Mouse (Mus musculus) cortical plate, adult 2 months (tissue): Measurements from ENCODE around the gene Crygb. TPM values are rescaled to one million over a fixed set of nuclear protein-coding genes. Genes with fewer than 3 reads are reported as not detected.

Source experiments
- H3K27ac ChIP-seq: fragments of 200-500 bp; 2 replicates; pipeline ENCODE4 v1.5.1; 2012; ENCODE audit warnings: low read length, control low read depth, inconsistent platforms; ENCODE audit not compliant: insufficient read depth
- H3K4me1 ChIP-seq: fragments of 200-500 bp; 2 replicates; pipeline ENCODE4 v1.6.1; 2011; ENCODE audit warnings: low read length; ENCODE audit not compliant: control insufficient read depth, insufficient read depth
- H3K4me3 ChIP-seq: fragments of 200-500 bp; 2 replicates; pipeline ENCODE4 v1.5.1; 2011; ENCODE audit warnings: mild to moderate bottlenecking, low read length, control low read depth; ENCODE audit not compliant: insufficient read depth
- CTCF ChIP-seq: fragments of 200-500 bp; IDR thresholded peaks from 2 replicates; pipeline ENCODE4 v1.5.1; 2011; ENCODE audit warnings: mild to moderate bottlenecking, control low read depth, low read length; ENCODE audit not compliant: insufficient read depth; ENCODE audit errors: extremely low read depth
- POLR2A ChIP-seq: fragments of 200-500 bp; IDR thresholded peaks from 2 replicates; pipeline ENCODE4 v1.6.1; 2011; ENCODE audit warnings: mild to moderate bottlenecking, low read length, control low read depth; ENCODE audit not compliant: insufficient read depth; ENCODE audit errors: extremely low read depth
- polyA plus RNA-seq: library from polyadenylated mRNA; depleted of rRNA; stranded (reverse); fragments of >200 nt; gene quantifications from 2 replicates; pipeline ENCODE4 v1.2.3, GENCODE M21; 2012; rRNA removed

The Crygb gene
- not detected in 2 replicates for polyA plus RNA-seq

DNA sequence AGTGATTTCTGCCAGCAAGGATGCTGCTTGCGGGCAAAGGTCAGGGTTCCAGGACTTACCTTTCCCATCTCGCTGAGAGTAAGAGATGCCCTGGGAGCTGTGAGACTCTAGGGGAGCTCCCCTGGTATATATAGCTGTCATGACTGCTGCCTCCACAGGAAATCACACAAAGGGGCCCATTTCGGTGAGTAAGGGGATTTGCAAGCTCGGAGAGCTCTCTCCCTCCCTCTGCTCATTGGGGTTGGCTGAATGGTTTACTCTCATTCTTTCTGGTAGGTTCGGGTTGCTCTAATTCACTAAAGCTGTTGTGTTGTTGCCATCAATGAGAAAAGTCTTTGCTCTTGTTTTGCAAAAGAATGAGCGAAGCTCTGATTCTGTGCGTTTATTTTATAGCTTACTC is at the start of gene Crygb:
TSS of gene Crygb (minus strand) at position 101 of the 400 bp plus-strand sequence.
- H3K4me3 ChIP-seq: no peak within 1 kb of the TSS
- no peaks in the 10 kb centered on the region for H3K4me1 ChIP-seq
- no peak within 1 kb of the TSS for H3K27ac ChIP-seq
- no peak for TF ChIP-seq CTCF
- TF ChIP-seq POLR2A: no peak

DNA sequence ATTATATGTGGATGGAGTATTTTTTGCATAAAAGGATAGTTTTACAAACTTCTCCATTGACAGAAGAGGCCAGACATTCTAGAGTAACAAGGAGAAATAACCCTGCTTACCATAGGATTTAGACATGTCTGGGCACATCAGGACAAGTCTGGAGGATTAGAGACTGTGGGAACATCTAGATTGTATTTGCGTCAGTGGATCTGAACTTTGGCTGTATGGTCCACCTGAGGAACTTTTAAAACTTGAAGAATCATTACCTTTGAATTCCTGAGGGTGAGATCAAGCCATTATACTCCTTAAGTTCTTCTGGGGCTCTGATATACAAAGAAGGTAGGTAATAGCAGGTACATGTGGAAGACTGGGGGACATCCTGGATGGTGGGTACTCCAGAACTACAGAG is 49.6 kb upstream of the Crygb start:
- TF ChIP-seq CTCF (no peak), POLR2A (no peak)
- no peaks in the 10 kb centered on the region for H3K4me1 ChIP-seq
- no peak overlapping the region for H3K4me3 ChIP-seq
- no peak overlapping the region for H3K27ac ChIP-seq

DNA sequence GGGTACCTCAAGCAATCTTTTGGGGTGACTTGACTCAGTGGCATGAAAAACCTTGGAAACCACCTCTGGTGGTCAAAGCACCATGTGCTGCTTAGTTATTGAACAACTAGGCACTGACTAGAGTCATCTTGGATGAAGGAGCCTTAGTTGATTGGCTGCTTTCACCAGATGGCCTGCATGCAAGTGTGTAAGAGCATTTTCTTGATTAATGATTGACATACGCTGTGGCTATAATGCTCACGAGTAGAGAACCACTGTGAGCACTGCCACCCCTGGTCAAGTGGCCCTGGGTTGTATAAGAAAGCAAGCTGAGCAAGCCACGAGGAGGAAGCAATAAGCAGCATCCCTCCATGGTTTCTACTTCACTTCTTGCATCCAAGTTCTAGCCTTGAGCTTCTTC is 48.1 kb upstream of the Crygb start:
- H3K4me3 ChIP-seq: no peak overlapping the region
- H3K27ac ChIP-seq: no peak overlapping the region
- H3K4me1 ChIP-seq: no peaks in the 10 kb centered on the region
- no peak for TF ChIP-seq CTCF
- TF ChIP-seq POLR2A: no peak

DNA sequence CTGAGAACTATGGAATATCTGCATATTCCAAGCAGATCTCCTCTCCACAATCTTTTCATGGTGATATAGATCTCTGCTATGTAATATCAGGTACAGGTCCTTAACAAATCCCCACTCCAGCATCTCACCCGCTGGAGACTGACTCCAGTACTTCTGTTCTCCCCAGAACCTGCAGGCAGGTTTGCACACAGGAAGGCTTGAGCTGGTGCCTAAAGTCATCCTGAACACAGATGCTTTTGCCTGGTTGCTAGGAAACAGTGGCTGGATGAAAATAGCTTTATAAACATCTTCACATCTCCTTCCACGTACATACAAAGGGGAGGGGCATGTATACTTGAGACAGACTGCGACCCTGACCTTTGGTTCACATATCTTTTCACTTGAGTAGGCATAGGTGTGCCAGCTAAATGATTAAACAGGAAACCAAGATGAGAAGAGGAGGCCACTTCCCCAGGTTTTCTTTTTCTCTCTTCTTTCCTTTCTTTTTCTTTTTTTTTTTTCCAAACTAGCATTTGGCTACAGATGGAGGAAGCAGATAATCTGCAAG is 47.6 kb upstream of the Crygb start:
- Histone ChIP-seq H3K4me3 (no peak overlapping the region), H3K27ac (no peak overlapping the region), H3K4me1 (no peaks in the 10 kb centered on the region)
- TF ChIP-seq CTCF (no peak), POLR2A (no peak)

DNA sequence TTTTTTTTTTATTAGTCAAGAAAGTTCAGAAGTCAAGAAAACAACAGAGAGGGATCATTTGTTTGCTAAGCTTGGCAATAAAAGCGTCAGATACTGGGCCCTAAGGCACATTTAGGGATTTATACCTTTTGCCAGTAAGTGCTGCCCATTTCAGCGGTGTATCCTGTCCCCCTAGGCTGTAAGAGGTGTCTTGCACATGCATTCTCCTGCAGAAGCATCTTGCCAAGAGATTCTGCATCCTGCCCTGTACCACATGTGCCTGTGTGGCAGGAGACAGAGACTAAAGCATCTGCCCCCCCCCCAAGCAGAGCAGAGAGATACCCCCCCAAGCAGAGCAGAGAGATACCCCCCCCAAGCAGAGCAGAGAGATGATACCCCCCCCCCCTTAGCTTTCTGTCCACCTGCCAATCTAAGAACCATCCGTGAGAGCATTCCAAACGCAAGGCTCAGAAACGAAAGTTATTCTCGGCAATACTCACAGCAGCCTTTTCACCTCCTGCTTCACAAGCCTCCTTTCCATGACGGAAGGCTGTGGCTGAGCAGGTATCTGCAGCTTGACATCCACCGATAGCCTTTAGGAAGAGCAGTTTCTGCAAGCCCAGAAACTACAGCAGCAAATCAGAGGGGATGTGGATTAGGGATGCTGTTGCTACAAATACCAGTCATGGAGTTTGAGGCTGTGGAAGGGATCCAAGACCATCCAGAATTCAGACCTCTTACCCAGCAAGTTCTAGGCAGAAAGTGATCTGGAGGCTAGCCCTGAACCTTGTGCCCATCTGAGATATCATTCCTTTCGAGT is 40.7 kb upstream of the Crygb start, which contains the start of gene D630023F18Rik:
TSS of gene D630023F18Rik (minus strand) at position 641 of the 799 bp plus-strand sequence.
- Histone ChIP-seq H3K4me3 (peak within 1 kb of the TSS; percentile 52), H3K4me1 (no peaks in the 10 kb centered on the region), H3K27ac (no peak within 1 kb of the TSS)
- TF ChIP-seq CTCF (no peak), POLR2A (peak; percentile 58)

DNA sequence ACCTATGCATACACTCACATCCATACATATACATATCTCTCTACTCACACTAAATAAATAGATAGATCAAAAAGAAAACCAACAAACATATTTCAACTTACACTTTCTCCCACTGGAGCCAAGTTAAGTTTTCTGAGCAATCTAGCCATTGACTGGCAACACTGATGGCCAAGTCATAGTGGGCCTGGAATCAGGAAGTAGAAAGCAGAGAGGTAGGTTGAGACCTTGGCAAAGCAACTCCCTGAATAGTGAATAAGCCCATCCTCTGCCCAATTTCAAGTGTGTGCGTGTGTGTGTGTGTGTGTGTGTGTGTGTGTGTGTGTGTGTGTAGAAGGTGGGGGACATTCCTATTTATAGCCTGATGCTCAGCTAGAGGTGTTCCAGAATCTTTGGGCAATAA is 37.4 kb upstream of the Crygb start, which contains the start of gene Gm28845:
TSS of gene Gm28845 (minus strand) at position 121 of the 400 bp plus-strand sequence.
- H3K4me3 ChIP-seq: no peak within 1 kb of the TSS
- TF ChIP-seq POLR2A (no peak), CTCF (no peak)
- no peak within 1 kb of the TSS for H3K27ac ChIP-seq
- no peaks in the 10 kb centered on the region for H3K4me1 ChIP-seq

DNA sequence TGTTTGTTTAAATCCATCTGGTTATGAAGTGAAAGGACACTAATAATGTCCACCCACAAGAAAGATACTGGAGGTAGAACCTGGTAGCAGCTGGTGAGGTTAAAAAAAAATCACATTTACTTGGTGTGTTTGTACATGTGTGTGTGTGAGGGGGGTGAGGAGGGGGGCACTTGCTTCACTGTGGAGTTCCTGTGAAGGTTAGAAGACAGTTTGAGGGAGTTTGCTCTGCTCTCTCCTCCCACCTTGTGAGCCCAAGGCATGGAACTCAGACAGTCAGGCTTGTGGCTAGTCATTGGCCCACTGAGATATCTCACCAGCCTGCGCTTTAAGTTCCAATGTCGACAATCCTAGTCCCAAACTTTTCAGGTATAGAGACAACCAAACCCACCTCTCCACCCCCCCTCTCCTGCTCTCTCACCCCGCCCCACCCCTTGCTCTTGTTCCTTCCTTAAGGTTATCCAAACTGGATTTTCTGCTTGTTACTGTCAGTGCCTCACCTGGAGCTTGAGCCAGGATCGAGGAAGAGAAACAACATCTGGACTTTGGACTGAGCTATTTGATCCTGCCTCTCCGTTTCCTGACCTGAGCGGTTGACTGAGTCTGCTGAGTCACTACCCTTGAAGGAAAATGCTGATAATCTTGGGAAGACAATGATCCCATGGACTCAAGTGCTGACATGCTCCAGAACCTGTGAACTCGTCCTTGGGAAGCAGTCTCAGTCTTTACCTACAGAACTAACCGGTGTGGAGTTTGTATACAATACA is 36.2 kb upstream of the Crygb start:
- TF ChIP-seq CTCF (no peak), POLR2A (no peak)
- no peak overlapping the region for H3K27ac ChIP-seq

DNA sequence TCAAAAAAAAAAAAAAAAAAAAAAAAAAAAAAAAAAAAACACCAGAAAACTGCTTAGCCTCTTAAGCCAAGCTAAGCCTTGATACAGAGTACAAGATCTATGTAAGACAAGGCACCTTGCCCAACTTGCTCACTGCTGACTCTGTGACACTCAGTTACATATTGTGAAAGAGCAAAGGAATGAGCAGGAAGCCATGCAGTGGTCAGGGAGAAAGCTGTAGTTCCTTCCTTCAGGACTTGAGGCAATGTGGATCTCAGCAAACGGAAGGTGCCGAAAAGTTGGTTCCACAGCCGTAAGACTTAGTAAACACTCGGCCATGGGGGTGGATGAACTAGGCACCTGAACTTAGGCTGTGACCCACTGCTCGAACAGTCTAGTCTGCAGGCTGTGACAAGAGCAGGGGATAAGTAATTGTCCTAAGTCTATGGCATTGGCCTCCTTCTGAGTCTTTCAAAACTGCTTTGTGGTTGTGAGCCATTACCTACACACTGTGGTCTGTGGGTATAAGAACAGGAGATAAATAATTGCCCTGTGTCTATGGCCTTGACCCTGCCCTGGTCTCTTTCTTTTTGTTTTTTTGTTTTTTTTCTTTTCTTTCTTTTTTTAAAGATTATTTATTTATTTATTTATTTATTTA is 31.6 kb upstream of the Crygb start:
- H3K27ac ChIP-seq: no peak overlapping the region
- H3K4me3 ChIP-seq: no peak overlapping the region
- H3K4me1 ChIP-seq: no peaks in the 10 kb centered on the region
- TF ChIP-seq CTCF (no peak), POLR2A (no peak)

More for the DNA sequence above, 36.2 kb upstream of the Crygb start:
- no peaks in the 10 kb centered on the region for H3K4me1 ChIP-seq
- no peak overlapping the region for H3K4me3 ChIP-seq

DNA sequence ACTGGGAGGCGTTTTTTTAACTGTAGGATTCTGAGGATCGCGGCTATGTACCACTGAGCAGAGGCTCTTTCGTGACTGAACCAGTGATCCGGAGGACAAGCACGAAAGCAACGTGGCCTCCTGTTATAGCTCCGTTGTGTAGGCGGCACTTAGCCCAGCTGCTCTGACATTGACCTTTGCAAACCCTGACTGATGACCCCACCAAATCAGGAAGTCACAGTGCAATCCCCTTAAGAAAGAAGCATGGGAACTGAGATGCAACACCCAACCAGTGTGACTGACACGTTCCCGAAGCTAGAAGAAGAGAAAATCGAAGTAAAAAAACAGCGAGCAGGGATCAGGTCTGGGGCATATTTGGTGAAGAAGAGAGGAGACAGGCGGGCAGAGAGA is 30.7 kb upstream of the Crygb start:
- Histone ChIP-seq H3K4me3 (no peak overlapping the region), H3K4me1 (no peaks in the 10 kb centered on the region), H3K27ac (no peak overlapping the region)
- no peak for TF ChIP-seq POLR2A
- TF ChIP-seq CTCF: no peak
